Mouse (Mus musculus) skeletal muscle tissue, adult 2 months (tissue): Measurements from ENCODE around the gene Brd4.
A peak's percentile ranks its signal among the peaks of the same experiment; 100 is the strongest.
"Not testable (repeated sequence)": the region's sequence is repeated elsewhere in the genome, so short reads cannot be mapped to it uniquely, and the experiment has no call there.

Experiments used
- DNase-seq: peaks from one replicate; pipeline ENCODE4 v3.0.0-alpha.2; 2012; ENCODE audit warnings: low read depth, low spot score

Brd4 gene

DNA sequence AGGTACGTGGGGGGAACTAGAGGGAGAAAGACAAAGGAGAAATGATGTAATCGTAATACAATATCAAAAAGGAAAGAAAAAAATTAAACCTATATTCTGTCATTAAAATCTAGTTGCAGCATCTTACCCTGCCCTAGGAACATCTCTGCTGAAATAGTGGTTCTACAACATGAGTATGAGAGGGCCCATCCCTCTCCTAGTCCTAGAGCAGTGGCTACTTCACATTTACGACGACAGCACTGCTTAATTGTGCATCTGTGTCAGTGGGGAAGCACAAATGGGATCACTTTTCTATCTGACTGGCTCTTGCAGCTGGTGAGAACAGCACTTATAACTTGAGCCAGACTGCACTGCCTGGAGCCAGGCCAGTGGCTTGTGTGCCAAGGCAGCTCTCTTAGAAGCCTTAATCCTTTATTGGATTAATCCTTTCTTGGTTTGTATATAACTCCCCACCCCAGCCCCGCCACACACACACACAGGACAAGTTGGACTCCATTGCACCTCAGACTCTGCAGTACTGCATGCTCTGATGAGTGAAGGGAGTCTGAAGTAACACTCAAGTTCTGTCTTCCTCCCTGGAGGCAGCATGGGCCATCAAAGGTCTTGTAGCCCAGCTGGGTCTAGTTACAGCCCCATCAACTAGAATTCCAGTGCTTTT, 48.9 kb downstream of the Brd4 start:
- DNase-seq = peak; percentile 65

DNA sequence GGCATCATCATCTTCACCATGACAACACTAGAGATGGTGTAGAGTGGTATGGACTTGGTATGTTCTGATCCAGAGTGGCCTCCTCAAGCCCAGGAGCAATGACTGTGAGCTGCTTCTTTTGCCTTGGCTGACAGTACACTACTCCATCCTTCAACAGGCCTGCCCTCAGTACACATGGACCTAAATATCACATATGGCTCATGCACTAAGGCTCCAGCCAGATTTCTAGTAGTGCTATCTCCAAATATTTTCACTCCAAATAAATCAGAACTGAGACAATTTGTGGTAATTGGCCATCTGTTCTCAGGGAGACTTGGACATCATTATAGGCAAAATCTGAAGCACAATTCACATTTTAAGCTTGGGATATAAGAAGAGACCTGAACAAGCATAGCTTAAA, 51.3 kb downstream of the Brd4 start:
- DNase-seq = no peak

DNA sequence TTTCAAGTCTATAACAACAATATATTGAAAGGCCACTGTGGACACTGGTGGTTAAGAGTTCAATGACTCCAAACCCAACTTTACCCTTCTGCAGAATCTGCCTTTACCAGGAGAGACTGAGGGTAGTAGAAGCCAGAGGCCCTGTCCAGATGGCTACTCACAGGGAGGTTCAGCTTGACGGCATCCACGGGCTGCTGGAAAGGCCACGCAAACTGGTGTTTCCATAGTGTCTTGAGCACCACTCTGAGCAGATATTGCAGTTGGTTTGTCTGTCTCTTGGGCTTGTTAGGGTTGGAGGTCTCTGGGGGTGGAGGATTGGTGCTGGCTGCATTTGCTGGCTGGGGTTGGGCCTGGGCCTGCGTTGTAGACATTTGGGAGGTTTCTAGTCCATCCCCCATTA, 55.3 kb downstream of the Brd4 start:
- DNase-seq = no peak

DNA sequence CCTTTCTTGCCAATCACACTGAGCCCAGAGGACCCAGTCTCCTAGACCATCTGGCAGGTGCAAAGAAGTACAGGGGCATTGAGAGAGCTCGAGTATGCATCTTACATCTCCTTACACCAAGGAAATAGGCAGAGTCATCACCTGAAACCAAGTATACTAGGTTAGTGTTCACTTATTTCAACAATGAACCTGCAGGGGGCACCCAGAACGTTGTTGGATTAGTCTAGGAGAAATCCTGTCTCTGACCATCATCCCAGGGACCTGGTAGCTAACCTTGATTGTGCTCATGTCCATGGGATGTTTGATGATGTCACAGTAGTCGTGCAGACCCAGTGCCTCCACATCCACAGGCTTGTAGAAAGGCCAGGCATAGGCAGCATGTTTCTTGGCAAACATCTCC, 63.6 kb downstream of the Brd4 start:
- no peak for DNase-seq

DNA sequence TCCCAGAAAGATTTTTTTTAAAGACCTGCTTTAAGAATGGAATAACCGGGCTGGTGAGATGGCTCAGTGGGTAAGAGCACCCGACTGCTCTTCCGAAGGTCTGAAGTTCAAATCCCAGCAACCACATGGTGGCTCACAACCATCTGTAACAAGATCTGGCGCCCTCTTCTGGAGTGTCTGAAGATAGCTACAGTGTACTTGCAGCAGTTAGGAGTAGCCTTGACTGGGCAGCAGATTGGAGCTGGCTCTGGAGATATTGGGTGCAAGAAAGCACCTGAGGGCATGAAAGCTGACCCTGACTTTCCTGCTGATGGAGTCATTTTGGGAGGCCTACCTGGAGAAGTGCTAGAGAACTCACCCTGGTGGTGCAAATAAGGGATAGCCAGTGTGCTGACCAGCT, 68.9 kb downstream of the Brd4 start:
- not testable (repeated sequence) for DNase-seq

DNA sequence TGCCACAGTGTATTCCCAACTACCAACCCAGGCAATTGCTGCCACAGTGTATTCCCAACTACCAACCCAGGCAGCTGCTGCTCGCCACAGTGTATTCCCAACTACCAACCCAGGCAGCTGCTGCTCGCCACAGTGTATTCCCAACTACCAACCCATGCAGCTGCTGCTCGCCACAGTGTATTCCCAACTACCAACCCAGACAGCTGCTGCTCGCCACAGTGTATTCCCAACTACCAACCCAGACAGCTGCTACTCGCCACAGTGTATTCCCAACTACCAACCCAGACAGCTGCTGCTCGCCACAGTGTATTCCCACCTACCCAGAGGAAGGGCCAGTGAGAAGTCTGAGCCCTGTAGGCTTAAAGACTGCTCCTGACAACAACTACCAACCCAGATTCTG, 73.0 kb downstream of the Brd4 start:
- DNase-seq = not testable (repeated sequence)

DNA sequence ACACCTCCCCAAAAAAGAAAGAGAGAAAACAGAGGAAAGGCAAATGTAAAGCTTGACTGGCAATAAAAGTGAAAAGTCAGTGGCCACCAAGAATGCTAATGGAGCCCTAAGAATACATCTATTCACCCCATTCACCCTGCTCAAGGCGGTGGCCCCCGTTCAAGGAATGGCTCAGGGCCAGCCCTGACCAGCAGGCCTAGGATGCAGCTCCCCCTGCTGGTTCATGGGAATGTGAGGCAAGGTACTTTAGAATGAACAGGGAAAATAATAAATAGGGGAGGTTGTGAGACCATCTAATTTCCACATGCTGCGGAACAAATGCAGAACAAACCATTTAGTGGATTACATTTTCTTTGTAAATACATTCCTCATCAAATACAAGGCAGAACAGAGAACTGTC, 74.8 kb downstream of the Brd4 start:
- DNase-seq = peak; percentile 42

DNA sequence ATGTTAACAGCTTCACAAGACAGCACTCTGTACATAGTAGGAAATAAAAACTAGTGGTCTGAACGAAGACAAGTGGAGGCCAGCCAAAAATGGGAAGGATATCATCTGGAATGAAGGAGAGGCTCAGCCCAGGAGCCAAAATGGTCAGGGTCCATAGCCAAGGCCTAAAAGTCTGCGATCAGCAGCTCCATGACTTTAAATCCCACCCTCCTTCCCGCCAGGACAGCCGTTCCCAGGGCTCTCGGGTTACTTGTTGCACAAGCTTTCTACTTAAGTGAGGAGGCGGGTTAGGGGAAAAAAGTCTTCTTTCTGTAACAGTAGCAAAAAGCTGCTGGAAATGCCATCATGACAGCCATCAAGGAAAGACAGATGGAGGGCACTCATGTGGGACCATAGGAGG, 75.4 kb downstream of the Brd4 start:
- peak; percentile 61 for DNase-seq

DNA sequence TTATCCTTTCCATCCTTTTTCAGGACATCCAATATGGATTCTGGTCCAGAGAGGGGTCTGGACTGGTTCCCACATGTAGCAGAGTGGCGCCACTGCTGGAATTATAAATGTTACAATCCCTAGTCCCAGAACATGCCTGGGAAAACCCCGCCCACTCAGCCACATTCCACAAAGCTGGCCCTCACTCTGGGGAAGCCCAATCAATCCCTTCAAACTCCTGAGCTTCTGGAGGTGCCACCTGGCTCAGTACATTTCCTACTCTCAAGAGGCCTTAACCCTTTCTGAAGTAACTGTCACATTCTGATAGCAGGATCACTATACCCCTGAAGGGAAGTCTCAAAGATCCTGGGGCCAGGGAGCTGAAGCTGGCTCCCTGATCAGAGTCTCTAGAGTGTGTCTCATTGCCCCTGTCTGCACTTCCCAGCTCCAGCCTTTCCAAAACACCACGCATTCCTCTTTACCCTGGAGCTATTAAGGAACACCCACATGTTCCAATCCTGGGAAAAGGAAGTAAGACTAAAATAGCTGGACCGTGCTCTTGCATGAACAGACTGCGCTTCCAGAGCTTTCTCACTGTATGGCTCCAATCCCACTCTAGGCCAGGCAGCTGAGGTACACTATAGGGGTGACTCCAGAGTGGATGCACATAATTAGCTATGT, 76.8 kb downstream of the Brd4 start:
- peak; percentile 47 for DNase-seq

DNA sequence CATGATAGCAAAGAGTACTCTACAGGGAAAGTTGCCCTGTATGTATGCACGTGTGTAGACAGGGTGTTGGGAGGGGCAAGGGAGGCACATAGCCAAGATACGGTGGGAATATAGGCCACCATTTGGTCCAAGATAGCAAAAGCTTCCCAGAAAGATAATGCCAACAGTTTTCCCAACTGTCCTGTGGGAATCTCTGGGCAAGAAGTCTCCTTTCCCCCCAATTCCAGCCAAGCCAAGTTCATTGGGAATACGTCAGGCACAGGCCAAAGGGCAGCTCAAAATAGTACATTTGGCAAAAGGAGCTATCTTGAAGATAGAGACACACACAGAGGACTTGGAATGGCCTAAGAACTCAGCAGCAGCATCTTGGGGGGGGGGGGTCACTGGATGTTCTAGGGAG, 79.2 kb downstream of the Brd4 start:
- DNase-seq = peak; percentile 38

DNA sequence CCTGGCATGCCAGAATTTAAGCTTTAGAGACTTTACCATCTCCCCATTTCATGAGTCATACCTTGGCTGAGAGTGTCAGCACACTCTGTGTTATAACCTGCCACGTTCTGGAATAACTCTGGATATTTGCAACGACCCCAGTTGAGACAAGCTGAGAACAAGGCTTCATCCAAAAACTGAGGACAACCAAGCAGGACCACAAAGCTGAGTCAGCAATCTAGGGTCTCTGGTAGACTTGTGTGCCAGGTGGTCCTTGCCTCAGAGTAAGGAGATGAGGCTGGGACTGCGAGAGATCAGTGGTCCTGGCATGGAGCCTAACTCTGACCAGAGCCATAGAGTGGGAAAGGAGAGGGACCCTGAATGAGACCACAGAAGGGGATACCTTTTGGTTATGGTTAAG, 81.5 kb downstream of the Brd4 start:
- no peak for DNase-seq

DNA sequence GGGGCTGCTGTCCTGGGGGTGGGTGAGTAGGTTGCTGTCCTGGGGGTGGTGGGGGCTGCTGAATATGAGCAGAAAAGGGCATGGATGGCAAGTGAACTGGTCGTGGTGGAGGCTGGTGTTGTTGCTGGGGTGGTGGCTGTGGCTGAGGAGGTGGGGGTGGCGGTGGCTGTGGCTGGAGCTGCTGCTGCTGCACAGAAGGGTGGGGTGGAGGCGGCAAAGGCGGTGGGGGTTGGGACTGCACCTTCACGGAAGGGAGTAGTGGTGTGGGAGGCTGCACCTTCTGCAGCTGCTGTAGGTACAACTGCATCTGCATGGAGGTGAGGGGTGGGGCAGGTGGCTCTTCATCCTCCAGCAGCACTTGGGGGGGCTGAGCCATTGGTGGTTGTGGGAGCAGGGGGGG, 83.4 kb downstream of the Brd4 start:
- DNase-seq = no peak

DNA sequence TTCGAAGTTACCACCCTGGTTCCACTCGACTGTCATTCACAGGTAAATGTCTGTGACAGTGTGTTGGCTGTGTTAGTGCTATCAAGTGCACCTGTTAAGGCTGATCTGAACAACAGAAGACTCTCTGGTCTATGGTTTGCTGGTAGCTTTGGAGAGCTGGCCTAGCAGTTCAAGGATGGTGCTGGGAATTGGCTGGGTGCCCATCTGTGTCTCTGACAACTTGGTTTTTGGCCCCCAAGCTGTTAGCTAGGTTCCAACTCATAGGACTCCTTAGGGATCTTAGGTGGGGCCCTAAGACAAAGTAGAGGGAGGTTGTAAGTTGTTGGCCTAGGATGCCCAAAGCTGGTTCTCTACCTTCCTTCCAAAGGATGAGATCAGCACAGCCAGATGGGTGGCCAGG, 84.7 kb downstream of the Brd4 start:
- DNase-seq = no peak

DNA sequence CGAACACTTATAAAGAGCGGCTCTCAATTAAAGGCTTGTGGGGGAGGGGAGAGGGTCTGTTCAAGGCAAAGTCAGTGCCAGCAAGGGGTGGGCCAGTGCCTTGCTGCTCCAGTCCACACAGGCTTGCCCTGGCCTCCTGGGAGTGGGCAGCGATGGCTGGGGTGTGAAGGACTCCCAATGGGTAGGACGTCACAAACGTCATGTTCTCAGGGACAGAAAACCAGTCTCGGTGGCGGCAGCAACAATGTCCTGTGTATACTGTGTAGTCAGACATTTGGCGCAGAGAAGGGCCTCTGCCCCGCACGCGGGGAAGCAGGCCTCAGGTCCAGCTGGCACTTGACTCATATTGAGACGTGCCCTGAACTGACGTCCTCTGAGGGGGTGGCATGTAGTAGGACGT, 87.4 kb downstream of the Brd4 start:
- DNase-seq = no peak

DNA sequence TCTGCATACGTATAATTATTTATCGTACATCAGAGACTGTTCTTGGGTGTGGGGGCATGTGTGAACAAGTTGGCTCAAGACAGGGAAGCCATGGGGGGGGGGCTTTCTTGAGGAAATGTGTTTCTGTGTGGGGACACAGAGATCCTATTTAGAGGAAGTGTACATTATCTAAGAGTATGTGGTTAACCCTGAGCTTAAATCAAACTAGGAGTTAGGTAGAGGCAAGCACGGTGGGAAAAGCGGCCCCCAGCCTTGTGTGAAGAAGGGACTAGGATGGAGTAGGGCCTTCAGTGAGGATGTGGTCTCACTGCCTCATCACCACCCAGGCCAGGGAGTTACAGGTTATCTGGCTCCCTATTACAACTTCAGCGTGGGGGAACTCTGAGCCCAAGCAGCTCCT, 88.8 kb downstream of the Brd4 start:
- no peak for DNase-seq

DNA sequence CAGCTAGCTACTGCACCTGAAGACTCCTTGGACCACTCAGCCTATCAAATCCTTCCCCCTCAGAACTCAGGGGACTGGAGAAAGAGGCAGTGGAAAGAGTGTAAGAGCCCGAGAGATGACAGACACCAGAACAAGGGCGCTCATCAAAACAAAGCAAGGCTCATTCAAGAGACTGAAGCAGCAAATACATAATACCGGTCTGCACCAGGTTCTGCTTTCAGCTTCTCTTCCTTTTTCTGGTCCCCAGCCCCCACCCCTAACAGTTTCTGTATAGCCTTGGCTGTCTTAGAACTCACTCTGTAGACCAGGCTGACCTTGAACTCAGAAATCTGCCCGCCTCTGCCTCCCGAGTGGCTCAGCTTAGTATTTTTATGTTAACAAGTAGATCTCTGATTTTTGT, 91.5 kb downstream of the Brd4 start:
- DNase-seq = no peak

DNA sequence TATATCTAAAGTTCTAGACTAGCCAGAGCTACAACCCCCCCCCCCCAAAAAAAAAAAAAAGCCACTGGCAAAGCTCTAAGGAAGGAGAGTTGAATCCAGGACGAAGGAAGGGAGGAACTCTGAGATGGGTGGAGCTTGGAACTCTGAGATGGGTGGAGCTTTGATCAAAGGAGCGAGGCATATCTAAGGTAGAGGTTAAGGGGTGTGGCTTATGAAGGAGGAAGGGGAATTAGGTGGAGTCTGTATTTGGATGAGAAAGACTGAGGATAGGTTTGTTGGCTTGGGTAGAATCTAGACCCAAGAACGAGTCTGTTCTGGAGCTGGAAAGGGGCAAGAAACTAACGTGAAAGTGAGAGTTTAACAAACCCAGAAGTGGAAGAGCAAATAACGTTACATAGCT, 94.7 kb downstream of the Brd4 start:
- DNase-seq = no peak

DNA sequence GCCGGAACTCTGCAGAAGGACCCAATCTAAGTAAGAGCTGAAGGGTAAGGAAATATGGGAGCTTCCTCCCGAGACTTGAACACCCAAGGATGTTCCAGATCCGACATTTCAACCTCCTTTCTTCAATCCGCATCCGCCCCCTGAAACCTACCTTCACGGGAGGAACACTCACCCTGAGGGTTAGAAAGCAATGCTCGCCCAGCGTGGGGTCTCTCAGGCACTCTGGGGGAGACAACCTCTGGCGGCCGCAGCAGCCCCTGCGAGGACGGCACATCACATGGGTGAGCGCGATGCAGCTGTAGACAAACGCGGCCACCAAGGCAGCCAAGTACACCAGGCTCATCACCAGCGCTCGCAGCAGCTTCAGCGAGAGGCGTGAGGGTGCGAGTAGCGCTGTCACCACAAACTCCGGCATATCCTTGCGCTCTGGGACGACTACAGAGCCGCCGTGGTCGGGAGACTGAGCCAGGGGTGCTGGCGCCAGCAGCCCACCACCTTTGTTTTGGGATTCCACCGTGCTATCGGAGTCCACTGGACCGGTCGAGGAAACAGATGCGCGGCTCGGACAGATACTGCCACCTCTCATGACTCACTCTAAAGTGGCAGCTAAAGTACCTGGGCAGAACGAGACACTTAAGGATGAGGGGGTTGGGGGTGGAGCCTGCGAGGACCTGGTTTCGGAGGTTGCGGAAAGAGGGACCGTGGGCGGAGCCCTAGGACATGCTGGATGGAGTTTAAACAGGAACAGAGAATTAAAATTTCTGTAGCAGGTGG, 95.5 kb downstream of the Brd4 start, which contains the start of gene Ephx3:
Ephx3 (minus strand) TSS at position 687 of the 774 bp plus-strand sequence.
- DNase-seq = no peak

DNA sequence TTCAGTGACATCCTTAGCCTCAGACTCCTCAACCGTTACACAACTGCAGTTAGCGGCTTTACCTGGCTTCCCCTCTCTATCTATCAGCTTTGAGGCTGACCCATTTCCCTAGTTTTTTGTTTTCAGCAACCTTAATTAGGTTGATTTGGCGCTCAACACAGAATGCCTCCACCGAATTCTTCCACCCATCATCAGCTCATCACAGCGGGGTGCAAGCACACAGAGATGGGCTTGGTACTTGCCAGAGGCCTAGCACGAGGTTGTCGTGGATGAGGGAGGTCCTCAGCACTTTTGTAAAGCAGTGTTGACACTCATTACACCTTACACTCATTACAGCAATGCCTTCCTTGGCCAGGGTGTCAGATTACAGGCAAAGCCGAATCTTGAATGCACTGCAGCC, 101.5 kb downstream of the Brd4 start:
- DNase-seq = no peak

DNA sequence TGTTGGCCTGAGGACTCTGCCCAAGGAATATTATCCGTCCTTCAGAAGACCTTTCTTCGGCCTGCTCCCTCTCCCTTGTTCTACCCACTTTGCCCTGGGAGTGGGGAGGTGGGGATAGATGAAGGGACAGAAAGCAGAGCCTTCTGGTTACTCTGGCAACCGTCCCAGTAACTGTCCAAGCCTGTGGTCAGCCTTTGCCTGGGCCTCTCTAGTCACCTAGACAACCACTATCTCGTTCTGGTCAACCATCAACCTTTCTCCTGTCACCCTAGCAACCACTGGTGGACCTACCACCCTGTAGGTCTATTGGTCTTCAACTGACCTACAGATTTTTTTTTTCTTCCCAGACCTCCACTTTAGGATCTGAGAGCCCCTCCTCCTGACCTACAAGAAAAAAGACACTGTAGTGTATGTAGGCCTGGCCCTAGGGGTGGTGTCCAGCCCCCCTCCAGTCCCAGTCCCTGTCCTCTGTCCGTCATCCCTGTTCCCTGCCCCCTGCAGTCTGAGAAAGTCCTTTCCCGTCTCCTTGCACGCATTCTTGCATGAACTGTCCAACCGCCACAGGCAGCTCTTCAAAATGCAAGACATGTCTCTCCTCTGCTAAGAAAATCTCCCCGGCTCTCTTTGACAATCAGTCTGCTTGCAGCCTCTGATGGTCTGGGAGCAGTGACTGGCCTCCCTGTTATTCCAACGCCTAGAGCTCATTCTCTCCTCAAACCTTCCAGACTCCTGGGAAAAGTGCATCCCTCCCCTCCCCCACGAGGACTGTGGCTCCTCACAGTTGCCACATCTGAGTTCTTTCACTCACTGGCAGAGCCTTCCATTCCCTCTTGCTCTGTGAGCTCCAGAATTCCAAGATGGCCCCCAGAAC, 104.7 kb downstream of the Brd4 start:
- DNase-seq = no peak

DNA sequence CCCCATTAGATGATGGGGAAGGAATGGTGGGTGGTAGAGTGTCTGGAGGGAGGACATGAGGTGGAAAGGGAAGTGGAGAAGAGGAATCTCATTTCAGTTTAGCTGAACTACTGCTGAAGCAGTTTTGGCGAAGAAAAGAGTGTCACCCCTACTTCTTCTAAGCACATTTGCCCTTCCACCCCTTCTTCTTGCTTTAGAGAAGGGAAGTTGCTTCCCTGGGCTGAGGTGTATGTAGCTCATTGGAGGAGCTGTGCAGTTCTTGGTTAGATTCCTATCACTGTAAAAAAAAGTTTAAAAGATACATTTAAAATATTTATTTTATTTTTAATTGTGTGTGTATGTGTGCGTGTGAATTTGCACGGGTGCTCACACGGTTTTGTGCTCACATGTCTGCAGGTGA, 107.6 kb downstream of the Brd4 start:
- DNase-seq = no peak

DNA sequence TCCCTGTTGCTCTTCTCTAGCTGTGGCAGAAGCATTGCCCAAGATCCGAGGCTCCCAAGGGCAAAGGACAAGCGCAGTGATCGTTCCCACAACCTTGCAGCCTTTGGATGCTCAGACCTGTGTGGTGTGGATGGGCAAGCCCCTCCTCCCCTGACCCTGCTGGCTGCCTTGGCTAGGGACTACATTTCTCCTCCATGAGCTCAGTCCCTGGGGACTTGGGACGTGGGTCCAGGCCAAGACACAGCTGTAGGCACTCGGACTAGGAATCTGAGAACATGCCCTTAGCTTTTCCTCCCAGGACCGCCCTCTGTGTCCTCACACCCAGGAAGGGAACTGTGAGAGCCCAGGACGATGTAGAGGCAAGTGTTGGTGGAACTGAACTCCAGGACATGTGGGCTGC, 111.4 kb downstream of the Brd4 start:
- peak; percentile 82 for DNase-seq
